Mouse (Mus musculus): Measurements from ENCODE around the gene Sln.

The Sln gene

DNA sequence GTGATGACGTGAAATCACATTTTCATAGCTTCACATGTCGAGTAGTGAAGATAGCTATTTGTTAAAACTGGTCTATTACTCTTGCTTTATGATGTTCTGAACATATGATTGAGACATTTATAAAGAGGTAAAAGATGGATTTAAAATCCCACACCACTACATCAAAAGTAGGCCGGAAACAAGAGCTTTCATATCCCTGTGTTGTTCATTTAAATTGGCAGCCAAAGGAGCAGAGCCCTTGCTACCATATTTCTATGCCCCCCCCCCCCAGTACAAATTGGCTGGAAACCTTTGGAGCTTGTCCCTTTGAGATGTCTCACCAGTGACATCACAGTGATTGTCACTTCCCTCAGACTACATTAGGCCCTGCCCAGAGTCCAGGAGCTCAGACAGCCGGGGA, at the start of gene Sln:
TSS of gene Sln (plus strand) at position 301 of the 400 bp plus-strand sequence.
- no peak for DNase-seq (ENCODE audit: low spot score)

GRCm38 (mm10) chr9:53802921-53803320, 47.0 kb upstream of the Sln start:
- no peak for DNase-seq (ENCODE audit: low spot score)

- DNase-seq (ENCODE audit: low spot score), result no peak
Measured at GRCm38 (mm10) chr9:53806496-53807086, 43.4 kb upstream of the Sln start.

DNA sequence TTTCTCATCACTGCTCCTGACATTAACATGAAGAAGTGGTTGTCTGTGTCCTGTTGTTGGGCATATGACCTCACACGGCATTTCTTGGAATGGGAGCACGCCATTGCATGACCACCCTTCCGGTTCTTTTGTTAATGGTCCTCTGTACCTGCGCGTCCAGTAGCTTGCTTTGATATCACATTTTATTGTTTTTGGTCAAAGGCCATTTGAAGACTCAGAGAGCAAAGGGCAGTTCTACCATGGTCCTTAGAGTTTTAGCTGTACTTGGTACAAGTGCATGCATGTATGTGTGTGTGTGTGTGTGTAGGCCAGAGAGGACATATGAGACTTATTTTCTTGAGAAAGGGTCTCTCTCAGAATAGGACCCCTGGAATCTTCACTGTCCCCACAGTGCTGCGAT, 36.5 kb upstream of the Sln start:
- no peak for DNase-seq (ENCODE audit: low spot score)

GRCm38 (mm10) chr9:53818760-53819159, 31.2 kb upstream of the Sln start:
- DNase-seq (ENCODE audit: low spot score), result no peak

DNA sequence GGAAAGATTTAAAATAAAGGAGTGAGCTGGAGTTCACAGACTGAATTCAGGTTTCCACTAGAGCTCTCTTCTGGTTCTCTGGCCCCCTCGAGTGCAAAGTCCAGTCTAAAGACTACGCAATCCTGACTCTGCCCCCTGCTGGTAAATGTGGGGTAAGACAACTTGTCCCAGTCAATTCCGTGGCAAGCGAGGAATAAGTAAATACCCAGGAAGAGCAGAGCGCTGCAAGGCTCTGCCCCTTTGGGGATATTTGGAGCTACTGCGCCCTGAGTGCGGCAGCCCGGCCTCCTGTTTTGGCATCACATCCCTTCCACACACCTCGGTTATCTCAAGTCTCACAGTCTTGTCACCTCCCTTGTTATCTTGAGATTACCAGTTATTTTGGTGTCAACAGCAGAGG, 24.6 kb upstream of the Sln start:
- DNase-seq (ENCODE audit: low spot score), result no peak

GRCm38 (mm10) chr9:53829081-53829865, 20.7 kb upstream of the Sln start:
- DNase-seq (ENCODE audit: low spot score), result no peak

DNA sequence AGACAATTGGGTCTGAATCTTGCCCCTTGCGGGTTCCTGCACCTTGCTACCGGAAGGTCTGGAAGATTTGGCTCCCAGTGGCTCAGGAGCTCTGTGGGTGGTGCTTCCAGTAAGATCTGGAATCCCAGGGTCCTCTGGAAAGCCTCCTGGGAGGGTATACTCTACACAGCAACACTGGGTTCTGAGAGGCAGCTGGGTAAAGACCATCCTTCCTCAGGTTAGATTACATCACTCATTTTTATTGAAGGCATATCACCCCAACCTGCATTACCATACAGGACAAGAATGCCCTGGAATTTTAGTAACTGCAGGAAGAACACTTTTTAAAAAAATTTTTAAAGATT, 20.1 kb upstream of the Sln start:
- DNase-seq (ENCODE audit: low spot score), result no peak

- no peak for DNase-seq (ENCODE audit: low spot score)
Measured at GRCm38 (mm10) chr9:53835039-53835438, 14.9 kb upstream of the Sln start.

DNA sequence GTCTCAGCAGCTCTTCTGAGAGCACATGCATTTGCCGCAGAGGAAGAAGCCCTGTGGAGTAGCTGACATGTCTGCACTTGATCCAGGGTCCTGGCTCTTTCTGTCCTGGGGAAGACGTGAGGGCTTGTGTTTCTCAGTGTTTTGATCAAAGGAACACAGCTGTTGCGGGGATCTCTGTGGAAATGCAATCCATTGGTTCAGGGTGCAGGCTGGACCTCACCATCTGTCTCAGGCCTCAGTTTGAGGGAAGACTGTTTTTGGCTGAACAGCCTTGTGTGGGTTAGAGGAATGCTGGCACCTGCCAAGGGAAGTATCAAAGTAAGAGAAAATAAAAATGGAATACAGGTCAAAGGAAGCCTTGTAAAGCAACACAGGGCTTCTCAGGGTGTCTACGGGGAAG, 14.0 kb upstream of the Sln start:
- no peak for DNase-seq (ENCODE audit: low spot score)

DNA sequence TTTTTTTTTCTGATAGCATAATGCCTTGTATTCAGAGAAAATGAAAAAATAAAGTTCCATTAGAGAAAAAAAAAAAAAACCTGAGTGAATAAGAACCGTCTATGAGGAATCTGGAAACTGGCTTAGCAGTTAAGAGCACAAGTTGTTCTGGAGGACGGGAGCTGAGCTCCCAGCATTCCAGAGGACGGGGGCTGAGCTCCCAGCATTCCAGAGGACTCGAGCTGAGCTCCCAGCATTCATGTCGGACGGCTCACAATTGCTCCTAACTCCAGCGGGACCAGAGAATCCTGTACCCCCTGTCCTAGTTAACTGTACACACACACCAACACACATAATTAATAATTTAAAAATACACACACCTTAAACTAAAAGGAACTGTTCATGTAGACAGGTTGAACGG, 11.1 kb upstream of the Sln start:
- DNase-seq (ENCODE audit: low spot score), result no peak

- DNase-seq (ENCODE audit: low spot score), result no peak
Measured at GRCm38 (mm10) chr9:53848548-53848947, 1.4 kb upstream of the Sln start.

- no peak for DNase-seq (ENCODE audit: low spot score)
Measured at GRCm38 (mm10) chr9:53852158-53852557, 2.2 kb downstream of the Sln start.

DNA sequence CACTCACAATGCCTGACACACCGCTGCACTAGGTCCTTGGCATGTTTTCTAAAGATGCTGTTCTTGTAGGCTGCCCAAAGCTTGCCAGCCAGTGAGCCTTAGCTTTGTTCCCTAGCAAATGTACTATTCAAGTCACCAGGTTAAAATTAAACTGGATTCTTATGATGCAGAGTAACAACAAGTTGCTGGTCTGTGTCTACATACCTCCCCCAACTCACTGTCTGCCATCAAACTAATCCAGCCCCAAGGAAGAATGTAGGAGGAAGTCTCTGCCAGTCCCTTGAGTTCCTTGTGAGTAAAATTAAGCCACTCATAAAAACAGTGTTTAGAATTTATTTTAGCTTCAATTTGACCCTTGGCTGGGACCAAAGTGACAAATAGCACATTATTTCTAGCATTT, 3.7 kb downstream of the Sln start:
- DNase-seq (ENCODE audit: low spot score), result no peak

DNA sequence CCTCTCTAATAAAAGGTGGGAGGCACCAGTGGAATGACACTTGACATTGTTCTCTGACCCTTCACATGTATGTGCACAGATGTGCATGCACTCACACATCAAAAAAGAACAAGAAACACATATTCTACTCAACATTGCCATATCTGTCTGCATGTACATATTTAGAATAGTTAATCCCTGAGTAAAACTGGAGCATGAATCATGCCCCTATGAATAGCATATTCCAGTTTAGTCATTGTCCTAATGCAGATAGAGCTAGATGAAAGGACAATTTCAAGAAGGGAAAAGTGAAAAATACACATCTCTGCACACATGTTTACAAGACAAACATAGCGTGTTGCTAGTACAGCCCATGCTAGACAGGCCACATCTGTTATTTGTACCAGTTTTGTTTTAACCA, 4.6 kb downstream of the Sln start:
- DNase-seq (ENCODE audit: low spot score), result no peak

GRCm38 (mm10) chr9:53857864-53858263, 7.9 kb downstream of the Sln start:
- no peak for DNase-seq (ENCODE audit: low spot score)

DNA sequence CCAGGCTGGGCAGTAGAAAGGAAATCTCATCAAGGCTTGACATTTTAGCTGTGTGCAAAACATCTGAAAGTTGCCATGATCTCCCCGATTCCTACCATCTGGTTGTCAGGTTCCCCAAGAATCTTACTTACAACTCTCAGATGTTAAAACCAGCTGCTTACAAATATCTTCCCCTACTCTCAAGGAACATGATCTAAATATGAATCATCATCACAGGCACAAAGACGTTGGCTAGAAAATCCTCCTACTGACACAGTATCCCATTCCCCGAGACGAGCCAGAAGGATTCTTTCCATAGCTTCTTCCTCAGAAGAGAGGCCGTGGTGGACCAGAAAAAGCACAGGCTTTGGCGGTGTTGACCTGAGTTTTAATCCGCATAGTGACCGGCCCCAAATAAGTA, 23.3 kb downstream of the Sln start:
- DNase-seq (ENCODE audit: low spot score), result no peak

DNA sequence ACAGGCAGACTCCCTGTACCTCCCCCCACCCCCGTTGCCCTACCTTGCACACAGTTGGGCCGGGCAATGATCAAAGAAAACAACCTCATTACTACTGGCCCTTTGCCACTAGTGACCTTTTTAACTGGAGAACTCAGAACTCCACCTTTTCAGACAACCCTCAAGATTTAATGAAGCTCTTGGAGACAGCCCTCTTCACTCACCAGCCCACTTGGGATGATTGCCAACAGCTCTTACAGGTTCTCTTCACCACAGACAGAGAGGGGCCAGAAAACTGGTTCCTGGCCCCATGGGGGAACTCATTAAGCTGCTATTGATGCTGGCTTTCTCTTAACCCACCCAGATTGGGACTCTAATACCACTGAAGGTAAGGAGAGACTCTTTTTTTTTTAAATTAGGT, 27.5 kb downstream of the Sln start:
- DNase-seq (ENCODE audit: low spot score), result no peak

DNA sequence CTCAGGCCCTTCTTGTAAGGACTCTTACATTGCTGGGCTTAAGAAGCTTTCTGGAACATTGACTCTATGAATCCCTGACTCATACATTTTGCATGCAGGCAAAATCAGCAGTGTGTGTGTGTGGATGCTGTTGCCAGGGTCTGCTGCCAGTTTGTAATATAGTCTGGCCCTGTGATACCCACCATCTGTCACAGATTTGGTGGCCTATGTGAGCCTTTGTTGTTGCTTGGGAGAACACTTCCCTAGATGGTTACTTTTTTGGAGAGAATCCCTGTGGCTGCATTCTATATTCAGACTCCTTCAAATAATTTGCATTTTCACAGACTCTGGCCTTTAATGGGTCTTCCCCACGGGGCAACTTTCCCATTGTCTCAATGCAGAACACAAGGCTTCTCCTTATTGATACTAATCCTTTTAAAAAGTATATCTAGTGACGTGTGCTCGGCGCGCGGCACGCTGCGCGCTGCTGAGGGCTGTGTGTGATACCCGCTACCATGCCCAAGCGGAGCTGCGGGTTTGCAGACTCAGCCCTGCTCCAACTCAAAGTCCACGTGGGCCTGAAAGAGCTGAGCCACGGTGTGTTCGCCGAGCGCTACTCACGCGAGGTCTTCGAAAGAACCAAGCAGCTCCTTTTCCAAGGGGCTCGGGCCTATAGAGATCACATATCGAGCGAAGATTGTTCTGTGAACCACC, 33.8 kb downstream of the Sln start:
- no peak for DNase-seq (ENCODE audit: low spot score)

- DNase-seq (ENCODE audit: low spot score), result no peak
Measured at GRCm38 (mm10) chr9:53890075-53890474, 40.1 kb downstream of the Sln start.

DNA sequence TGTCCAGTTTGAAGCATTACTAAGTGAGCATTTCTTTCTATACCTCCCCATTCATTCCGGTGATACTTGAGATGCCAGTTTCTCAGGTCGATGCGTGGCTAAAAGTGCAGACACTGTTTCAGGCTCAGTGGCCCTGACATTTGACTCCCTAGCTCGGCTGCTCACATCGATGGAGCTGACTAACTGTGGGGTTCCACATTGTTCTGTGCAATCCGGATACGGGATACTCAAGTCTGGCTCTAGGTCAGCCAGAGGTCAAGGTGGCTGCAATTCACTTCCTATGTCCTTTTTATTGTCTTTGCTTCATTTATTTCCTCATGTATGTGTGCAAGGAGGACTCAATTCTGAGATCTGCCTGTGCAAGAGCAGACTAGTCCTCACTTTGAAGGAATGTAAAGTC, 45.9 kb downstream of the Sln start:
- no peak for DNase-seq (ENCODE audit: low spot score)

GRCm38 (mm10) chr9:53899836-53900235, 49.9 kb downstream of the Sln start:
- DNase-seq (ENCODE audit: low spot score), result no peak

DNA sequence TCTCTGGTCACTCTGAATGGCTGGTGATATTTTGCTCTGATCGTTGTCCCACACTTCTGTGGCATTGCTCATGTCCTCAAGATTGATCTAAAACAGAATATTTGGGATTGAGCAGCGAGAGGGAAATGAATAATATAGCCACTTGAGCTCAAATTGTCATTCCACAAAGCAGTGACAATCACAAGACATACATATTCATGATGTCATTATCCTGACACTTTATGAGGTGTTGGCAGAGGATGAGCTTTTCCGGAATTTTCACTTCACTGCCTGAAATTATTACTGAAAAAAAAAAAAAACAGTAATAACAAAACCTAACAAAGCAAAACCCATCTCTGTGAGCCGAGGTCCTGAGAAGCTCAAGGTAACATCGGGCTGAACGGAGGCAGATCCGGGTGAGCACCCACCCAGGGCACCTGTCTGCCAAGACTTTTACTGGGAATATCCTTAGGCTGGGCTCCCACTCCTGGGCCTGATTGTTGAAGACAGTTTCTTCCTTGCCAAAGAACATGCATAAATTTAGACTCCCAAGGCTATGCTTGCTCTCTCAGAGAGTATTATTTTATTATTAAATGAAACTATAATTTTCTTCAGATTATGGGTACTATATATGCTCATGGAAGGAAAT, 53.4 kb downstream of the Sln start:
- no peak for DNase-seq (ENCODE audit: low spot score)

Data from ovary, adult 18-20 months (tissue).